Mouse (Mus musculus): Measurements from ENCODE around the gene Nlgn1. TPM values are rescaled to one million over a fixed set of nuclear protein-coding genes. Genes with fewer than 3 reads are reported as not detected.

Nlgn1 gene
- polyA plus RNA-seq, 1 experiment: 0.12 TPM

GRCm38 (mm10) chr3:26246564-26246963 lies 85.7 kb downstream of the Nlgn1 start:
- no peak overlapping the region for H3K4me3 ChIP-seq (ENCODE audit: control insufficient read depth, low read depth, low read length)
- H3K27ac ChIP-seq (ENCODE audit: control insufficient read depth, insufficient read depth, low read depth, low read length): no peak overlapping the region
- H3K27me3 ChIP-seq (ENCODE audit: control insufficient read depth, insufficient read depth, low read length): no peaks in the 10 kb centered on the region
- no peaks in the 10 kb centered on the region for H3K36me3 ChIP-seq (ENCODE audit: control insufficient read depth, insufficient read depth, low read length)
- no peaks in the 10 kb centered on the region for H3K4me1 ChIP-seq (ENCODE audit: control insufficient read depth, insufficient read depth, low read length)
- TF ChIP-seq CTCF (IDR thresholded peaks at IDR 0.05; ENCODE audit: control insufficient read depth, insufficient read depth, insufficient replicate concordance, low read depth, low read length) (no peak), POLR2A (IDR thresholded peaks at IDR 0.05; ENCODE audit: control insufficient read depth, low read depth, low read length) (no peak)

- Histone ChIP-seq H3K4me1 (ENCODE audit: control insufficient read depth, insufficient read depth, low read length) (no peaks in the 10 kb centered on the region), H3K4me3 (ENCODE audit: control insufficient read depth, low read depth, low read length) (no peak overlapping the region), H3K36me3 (ENCODE audit: control insufficient read depth, insufficient read depth, low read length) (no peaks in the 10 kb centered on the region), H3K27ac (ENCODE audit: control insufficient read depth, insufficient read depth, low read depth, low read length) (no peak overlapping the region), H3K27me3 (ENCODE audit: control insufficient read depth, insufficient read depth, low read length) (no peaks in the 10 kb centered on the region)
- TF ChIP-seq CTCF (IDR thresholded peaks at IDR 0.05; ENCODE audit: control insufficient read depth, insufficient read depth, insufficient replicate concordance, low read depth, low read length): no peak
- no peak for TF ChIP-seq POLR2A (IDR thresholded peaks at IDR 0.05; ENCODE audit: control insufficient read depth, low read depth, low read length)
Measured at GRCm38 (mm10) chr3:26243274-26243673, 89.0 kb downstream of the Nlgn1 start.

GRCm38 (mm10) chr3:26230006-26230405 lies 102.3 kb downstream of the Nlgn1 start:
- H3K36me3 ChIP-seq (ENCODE audit: control insufficient read depth, insufficient read depth, low read length): no peaks in the 10 kb centered on the region
- H3K27ac ChIP-seq (ENCODE audit: control insufficient read depth, insufficient read depth, low read depth, low read length): no peak overlapping the region
- no peaks in the 10 kb centered on the region for H3K4me1 ChIP-seq (ENCODE audit: control insufficient read depth, insufficient read depth, low read length)
- no peak overlapping the region for H3K4me3 ChIP-seq (ENCODE audit: control insufficient read depth, low read depth, low read length)
- H3K27me3 ChIP-seq (ENCODE audit: control insufficient read depth, insufficient read depth, low read length): no peaks in the 10 kb centered on the region
- TF ChIP-seq CTCF (IDR thresholded peaks at IDR 0.05; ENCODE audit: control insufficient read depth, insufficient read depth, insufficient replicate concordance, low read depth, low read length) (no peak), POLR2A (IDR thresholded peaks at IDR 0.05; ENCODE audit: control insufficient read depth, low read depth, low read length) (no peak)

- Histone ChIP-seq H3K4me1 (ENCODE audit: control insufficient read depth, insufficient read depth, low read length) (no peaks in the 10 kb centered on the region), H3K36me3 (ENCODE audit: control insufficient read depth, insufficient read depth, low read length) (no peaks in the 10 kb centered on the region), H3K27me3 (ENCODE audit: control insufficient read depth, insufficient read depth, low read length) (no peaks in the 10 kb centered on the region), H3K4me3 (ENCODE audit: control insufficient read depth, low read depth, low read length) (no peak overlapping the region), H3K27ac (ENCODE audit: control insufficient read depth, insufficient read depth, low read depth, low read length) (no peak overlapping the region)
- TF ChIP-seq CTCF (IDR thresholded peaks at IDR 0.05; ENCODE audit: control insufficient read depth, insufficient read depth, insufficient replicate concordance, low read depth, low read length) (no peak), POLR2A (IDR thresholded peaks at IDR 0.05; ENCODE audit: control insufficient read depth, low read depth, low read length) (no peak)
Measured at GRCm38 (mm10) chr3:26228827-26229226, 103.4 kb downstream of the Nlgn1 start.

- TF ChIP-seq CTCF (IDR thresholded peaks at IDR 0.05; ENCODE audit: control insufficient read depth, insufficient read depth, insufficient replicate concordance, low read depth, low read length) (no peak), POLR2A (IDR thresholded peaks at IDR 0.05; ENCODE audit: control insufficient read depth, low read depth, low read length) (no peak)
- Histone ChIP-seq H3K27ac (ENCODE audit: control insufficient read depth, insufficient read depth, low read depth, low read length) (no peak overlapping the region), H3K4me1 (ENCODE audit: control insufficient read depth, insufficient read depth, low read length) (no peaks in the 10 kb centered on the region)
Measured at GRCm38 (mm10) chr3:26228172-26228781, 104.0 kb downstream of the Nlgn1 start.

GRCm38 (mm10) chr3:26223500-26223899 lies 108.8 kb downstream of the Nlgn1 start:
- no peaks in the 10 kb centered on the region for H3K4me1 ChIP-seq (ENCODE audit: control insufficient read depth, insufficient read depth, low read length)
- no peak overlapping the region for H3K4me3 ChIP-seq (ENCODE audit: control insufficient read depth, low read depth, low read length)
- no peaks in the 10 kb centered on the region for H3K36me3 ChIP-seq (ENCODE audit: control insufficient read depth, insufficient read depth, low read length)
- TF ChIP-seq POLR2A (IDR thresholded peaks at IDR 0.05; ENCODE audit: control insufficient read depth, low read depth, low read length) (no peak), CTCF (IDR thresholded peaks at IDR 0.05; ENCODE audit: control insufficient read depth, insufficient read depth, insufficient replicate concordance, low read depth, low read length) (no peak)
- no peaks in the 10 kb centered on the region for H3K27me3 ChIP-seq (ENCODE audit: control insufficient read depth, insufficient read depth, low read length)
- no peak overlapping the region for H3K27ac ChIP-seq (ENCODE audit: control insufficient read depth, insufficient read depth, low read depth, low read length)

More at GRCm38 (mm10) chr3:26228172-26228781, 104.0 kb downstream of the Nlgn1 start:
- H3K27me3 ChIP-seq (ENCODE audit: control insufficient read depth, insufficient read depth, low read length): no peaks in the 10 kb centered on the region
- no peaks in the 10 kb centered on the region for H3K36me3 ChIP-seq (ENCODE audit: control insufficient read depth, insufficient read depth, low read length)
- H3K4me3 ChIP-seq (ENCODE audit: control insufficient read depth, low read depth, low read length): no peak overlapping the region

GRCm38 (mm10) chr3:26216231-26216630 lies 116.0 kb downstream of the Nlgn1 start:
- no peaks in the 10 kb centered on the region for H3K27me3 ChIP-seq (ENCODE audit: control insufficient read depth, insufficient read depth, low read length)
- H3K4me3 ChIP-seq (ENCODE audit: control insufficient read depth, low read depth, low read length): no peak overlapping the region
- H3K36me3 ChIP-seq (ENCODE audit: control insufficient read depth, insufficient read depth, low read length): no peaks in the 10 kb centered on the region
- TF ChIP-seq POLR2A (IDR thresholded peaks at IDR 0.05; ENCODE audit: control insufficient read depth, low read depth, low read length) (no peak), CTCF (IDR thresholded peaks at IDR 0.05; ENCODE audit: control insufficient read depth, insufficient read depth, insufficient replicate concordance, low read depth, low read length) (no peak)
- H3K4me1 ChIP-seq (ENCODE audit: control insufficient read depth, insufficient read depth, low read length): no peaks in the 10 kb centered on the region
- H3K27ac ChIP-seq (ENCODE audit: control insufficient read depth, insufficient read depth, low read depth, low read length): no peak overlapping the region
